Mouse (Mus musculus): ENCODE results near the gene Gja8.
A peak's percentile ranks its signal among the peaks of the same experiment; 100 is the strongest.

The Gja8 gene

GRCm38 (mm10) chr3:96925920-96926319 lies at the start of gene Gja8:
Gene Gja8, minus strand, starts transcription at chr3:96926020.
- DNase-seq (ENCODE audit: low spot score in 2 of 2) = no peak

GRCm38 (mm10) chr3:96974467-96974866 lies 48.6 kb upstream of the Gja8 start:
- DNase-seq (ENCODE audit: low spot score in 2 of 2) = no peak

GRCm38 (mm10) chr3:96970986-96971385 lies 45.2 kb upstream of the Gja8 start:
- DNase-seq (ENCODE audit: low spot score in 2 of 2) = no peak

GRCm38 (mm10) chr3:96963088-96964034 lies 37.5 kb upstream of the Gja8 start:
- no peak for DNase-seq (ENCODE audit: low spot score in 2 of 2)

- DNase-seq (ENCODE audit: low spot score in 2 of 2) = no peak
Measured at GRCm38 (mm10) chr3:96960597-96960996, 34.8 kb upstream of the Gja8 start.

GRCm38 (mm10) chr3:96953489-96954233 lies 27.8 kb upstream of the Gja8 start:
- no peak for DNase-seq (ENCODE audit: low spot score in 2 of 2)

GRCm38 (mm10) chr3:96942706-96943105 lies 16.9 kb upstream of the Gja8 start:
- no peak for DNase-seq (ENCODE audit: low spot score in 2 of 2)

GRCm38 (mm10) chr3:96938738-96939137 lies 12.9 kb upstream of the Gja8 start:
- peak; percentile 90 to 92 for DNase-seq (ENCODE audit: low spot score in 2 of 2)

- no peak for DNase-seq (ENCODE audit: low spot score in 2 of 2)
Measured at GRCm38 (mm10) chr3:96937606-96938005, 11.8 kb upstream of the Gja8 start.

- DNase-seq (ENCODE audit: low spot score in 2 of 2) = no peak
Measured at GRCm38 (mm10) chr3:96936241-96936640, 10.4 kb upstream of the Gja8 start.

GRCm38 (mm10) chr3:96931261-96931681 lies 5.5 kb upstream of the Gja8 start:
- DNase-seq (ENCODE audit: low spot score in 2 of 2) = no peak

- no peak for DNase-seq (ENCODE audit: low spot score in 2 of 2)
Measured at GRCm38 (mm10) chr3:96924631-96925030, 1.2 kb downstream of the Gja8 start.

GRCm38 (mm10) chr3:96920991-96921390 lies 4.8 kb downstream of the Gja8 start:
- DNase-seq (ENCODE audit: low spot score in 2 of 2) = no peak

- DNase-seq (ENCODE audit: low spot score in 2 of 2) = no peak
Measured at GRCm38 (mm10) chr3:96905592-96905991, 20.2 kb downstream of the Gja8 start.

- DNase-seq (ENCODE audit: low spot score in 2 of 2) = peak; percentile 92 to 93
Measured at GRCm38 (mm10) chr3:96904851-96905541, 20.8 kb downstream of the Gja8 start, which contains the start of gene Gpr89. Gene Gpr89, minus strand, starts transcription at chr3:96905346.

GRCm38 (mm10) chr3:96904393-96904792 lies 21.4 kb downstream of the Gja8 start, which contains the start of gene Gja5:
Gene Gja5, plus strand, starts transcription at chr3:96904693.
- no peak for DNase-seq (ENCODE audit: low spot score in 2 of 2)

- no peak for DNase-seq (ENCODE audit: low spot score in 2 of 2)
Measured at GRCm38 (mm10) chr3:96902336-96902999, 23.4 kb downstream of the Gja8 start.

GRCm38 (mm10) chr3:96883690-96884089 lies 42.1 kb downstream of the Gja8 start:
- no peak for DNase-seq (ENCODE audit: low spot score in 2 of 2)

- no peak for DNase-seq (ENCODE audit: low spot score in 2 of 2)
Measured at GRCm38 (mm10) chr3:96882061-96882849, 43.6 kb downstream of the Gja8 start.

GRCm38 (mm10) chr3:96881557-96881956 lies 44.3 kb downstream of the Gja8 start:
- no peak for DNase-seq (ENCODE audit: low spot score in 2 of 2)

- no peak for DNase-seq (ENCODE audit: low spot score in 2 of 2)
Measured at GRCm38 (mm10) chr3:96880385-96880784, 45.4 kb downstream of the Gja8 start.

Data from frontal cortex, postnatal 25 days (tissue).